Mouse (Mus musculus) liver, postnatal 0 days (tissue): ENCODE data around the gene Cep170b. TPM values are rescaled to one million over a fixed set of nuclear protein-coding genes. Genes with fewer than 3 reads are reported as not detected.
A peak's percentile ranks its signal among the peaks of the same experiment; 100 is the strongest.

Experiments used
- ATAC-seq: fragments of 200-750 bp; cut with Nextera tagmentation; 2 replicates; pipeline ENCODE4 v1.8.0; 2017; ENCODE audit warnings: mild to moderate bottlenecking, moderate library complexity
- DNase-seq: peaks from one replicate; pipeline ENCODE4 v3.0.0-alpha.2; 2016
- H3K27ac ChIP-seq: fragments of 300-500 bp; sonication (generic); 2 replicates; pipeline ENCODE4 v1.5.1; 2014; ENCODE audit warnings: antibody characterized with exemption, moderate library complexity, mild to moderate bottlenecking, low read depth
- H3K27me3 ChIP-seq: fragments of 300-500 bp; sonication (generic); 2 replicates; pipeline ENCODE4 v1.6.1; 2014; ENCODE audit warnings: low read length, control low read depth, mixed read lengths; ENCODE audit not compliant: insufficient read depth
- H3K36me3 ChIP-seq: fragments of 300-500 bp; sonication (generic); replicated peaks from 2 replicates; pipeline ENCODE4 v1.6.1; 2014; ENCODE audit warnings: mild to moderate bottlenecking, control low read depth, low read length, moderate library complexity, mixed read lengths; ENCODE audit not compliant: insufficient read depth
- H3K4me1 ChIP-seq: fragments of 300-500 bp; sonication (generic); 2 replicates; pipeline ENCODE4 v1.6.1; 2014; ENCODE audit warnings: antibody characterized with exemption, mild to moderate bottlenecking, control low read depth; ENCODE audit not compliant: insufficient read depth
- H3K4me2 ChIP-seq: fragments of 300-500 bp; sonication (generic); 2 replicates; pipeline ENCODE4 v1.6.1; 2014; ENCODE audit warnings: low read depth, mild to moderate bottlenecking, low read length, moderate library complexity, mixed read lengths
- H3K4me3 ChIP-seq: fragments of 300-500 bp; sonication (generic); 2 replicates; pipeline ENCODE4 v1.5.1; 2014; ENCODE audit warnings: low read depth, low read length
- H3K9ac ChIP-seq: fragments of 300-500 bp; sonication (generic); replicated peaks from 2 replicates; pipeline ENCODE4 v1.6.1; 2014; ENCODE audit warnings: mild to moderate bottlenecking, moderate library complexity
- H3K9me3 ChIP-seq: fragments of 300-500 bp; sonication (generic); 2 replicates; pipeline ENCODE4 v1.6.1; 2016; ENCODE audit warnings: mild to moderate bottlenecking, control low read depth, low read length, mixed read lengths
- CTCF ChIP-seq: sonication (generic); IDR thresholded peaks from 2 replicates; pipeline ENCODE4 v1.5.1; 2016; ENCODE audit warnings: antibody characterized with exemption, low read depth
- EP300 ChIP-seq: IDR thresholded peaks from 2 replicates; pipeline ENCODE4 v1.6.1; 2016; ENCODE audit warnings: antibody characterized with exemption, low read depth, mild to moderate bottlenecking
- WGBS: fragments of 180-500 bp; shearing (Covaris S2); extraction: QIAGEN DNeasy Blood & Tissue Kit; methylation state at CpG from one replicate; pipeline ENCODE4 v1.1.7; 2014; ENCODE audit not compliant: insufficient replicate concordance; 5-methylcytosine and 5-hydroxymethylcytosine counted together
- polyA plus RNA-seq: library from polyadenylated mRNA; unstranded; fragments of >200 nt; fragmentation: Nextera tagmentation; extraction: Ambion mirVana; gene quantifications from 2 replicates; pipeline ENCODE4 v1.2.1, GENCODE M21; 2015

Cep170b gene
- polyA plus RNA-seq, 1 experiment from 2014 or later = 4.0 TPM

DNA sequence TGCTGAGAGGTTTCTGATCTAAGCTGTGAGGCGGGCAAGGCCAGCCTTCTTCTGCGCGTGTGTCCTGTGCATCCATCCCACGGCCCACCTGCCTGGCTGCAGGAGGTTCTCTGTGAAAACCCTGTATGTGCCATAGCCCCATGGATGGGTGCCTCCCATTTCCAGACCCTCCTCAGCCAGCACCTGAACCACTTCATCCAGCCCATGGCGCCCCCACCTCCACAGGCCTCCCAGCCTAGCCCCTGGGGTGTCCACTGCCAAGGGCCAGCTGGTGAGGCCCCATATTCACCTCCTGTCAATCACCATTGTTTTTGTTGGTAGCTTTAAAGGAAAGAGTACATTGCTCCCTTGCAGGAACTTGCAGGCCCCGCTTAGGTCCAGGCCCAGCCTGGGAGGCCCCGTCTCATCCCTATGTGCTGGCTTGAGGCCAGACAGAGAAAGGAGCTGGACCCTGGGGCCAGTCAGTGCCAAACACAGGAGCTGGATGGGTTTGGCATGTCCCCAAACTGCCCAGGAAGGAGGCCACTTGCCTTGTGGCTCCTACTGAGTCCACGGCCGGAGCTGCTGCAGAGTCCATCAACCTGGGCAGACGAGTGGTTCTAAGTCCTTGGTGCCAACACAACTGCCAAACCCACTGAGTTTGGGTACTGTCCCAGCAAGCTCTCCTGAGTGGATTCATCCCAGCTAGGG, 24.8 kb downstream of the Cep170b start:
- Histone ChIP-seq H3K27ac (no peak overlapping the region), H3K27me3 (no peaks in the 10 kb centered on the region), H3K9ac (no peak overlapping the region), H3K36me3 (no peaks in the 10 kb centered on the region), H3K4me3 (no peak overlapping the region), H3K4me1 (peaks cover 3% of the 10 kb centered on the region; the same call in 1 of the 2 replicates), H3K9me3 (no peaks in the 10 kb centered on the region), H3K4me2 (no peak overlapping the region)
- ATAC-seq (no peak), DNase-seq (no peak)
- TF ChIP-seq CTCF = no peak
- no peak for TF ChIP-seq EP300
- WGBS = 85% methylated on average over 10 of the region's 10 CpGs

DNA sequence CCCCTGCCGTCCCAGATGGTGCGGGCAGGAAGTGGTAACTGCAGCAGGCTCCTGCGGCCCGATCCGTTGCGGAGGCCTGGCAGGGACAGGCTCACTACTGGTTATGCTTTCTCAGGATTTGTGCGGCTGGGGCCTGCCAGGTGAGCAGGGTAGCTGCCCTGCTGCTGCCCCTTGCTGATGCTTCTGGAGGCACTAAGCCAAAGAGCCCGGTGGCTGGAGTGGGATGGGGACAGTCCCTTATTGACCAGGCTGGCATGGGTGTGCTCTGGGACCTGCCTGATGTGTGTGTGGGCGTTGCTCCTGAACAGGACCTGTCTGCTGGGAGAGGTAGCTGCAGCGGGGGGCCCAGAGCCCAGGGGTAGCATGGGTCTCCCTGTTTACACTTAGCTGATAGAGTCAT, 25.5 kb downstream of the Cep170b start:
- Histone ChIP-seq H3K4me2 (no peak overlapping the region), H3K9ac (no peak overlapping the region)
- TF ChIP-seq EP300 (no peak), CTCF (no peak)

DNA sequence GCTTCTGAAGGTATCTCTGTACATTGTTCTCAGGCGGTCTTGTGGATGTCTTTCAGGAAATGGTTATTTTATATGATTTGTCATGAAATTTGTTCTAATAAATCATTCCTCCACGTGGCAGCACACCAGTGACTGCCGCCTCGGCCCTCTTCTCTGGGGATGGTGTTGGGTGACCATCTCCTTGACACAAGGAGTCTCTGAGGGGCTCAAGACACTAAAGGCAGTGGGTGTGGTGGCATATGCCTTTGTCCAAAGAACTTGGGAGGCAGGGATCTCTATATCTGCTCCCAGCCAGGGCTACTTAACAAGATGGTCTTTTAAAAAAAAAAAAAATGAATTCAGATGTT, 26.2 kb downstream of the Cep170b start:
- no peak for ATAC-seq
- no peak for DNase-seq
- WGBS = 73% methylated on average over 4 of the region's 4 CpGs

More for the DNA sequence above, 25.5 kb downstream of the Cep170b start:
- no peak overlapping the region for H3K27ac ChIP-seq
- no peak overlapping the region for H3K4me3 ChIP-seq
- no peaks in the 10 kb centered on the region for H3K27me3 ChIP-seq
- no peak for ATAC-seq
- WGBS = 78% methylated on average over 10 of the region's 10 CpGs
- H3K36me3 ChIP-seq = no peaks in the 10 kb centered on the region
- H3K4me1 ChIP-seq = peaks cover 3% of the 10 kb centered on the region; the same call in 1 of the 2 replicates
- no peak for DNase-seq
- H3K9me3 ChIP-seq = no peaks in the 10 kb centered on the region

DNA sequence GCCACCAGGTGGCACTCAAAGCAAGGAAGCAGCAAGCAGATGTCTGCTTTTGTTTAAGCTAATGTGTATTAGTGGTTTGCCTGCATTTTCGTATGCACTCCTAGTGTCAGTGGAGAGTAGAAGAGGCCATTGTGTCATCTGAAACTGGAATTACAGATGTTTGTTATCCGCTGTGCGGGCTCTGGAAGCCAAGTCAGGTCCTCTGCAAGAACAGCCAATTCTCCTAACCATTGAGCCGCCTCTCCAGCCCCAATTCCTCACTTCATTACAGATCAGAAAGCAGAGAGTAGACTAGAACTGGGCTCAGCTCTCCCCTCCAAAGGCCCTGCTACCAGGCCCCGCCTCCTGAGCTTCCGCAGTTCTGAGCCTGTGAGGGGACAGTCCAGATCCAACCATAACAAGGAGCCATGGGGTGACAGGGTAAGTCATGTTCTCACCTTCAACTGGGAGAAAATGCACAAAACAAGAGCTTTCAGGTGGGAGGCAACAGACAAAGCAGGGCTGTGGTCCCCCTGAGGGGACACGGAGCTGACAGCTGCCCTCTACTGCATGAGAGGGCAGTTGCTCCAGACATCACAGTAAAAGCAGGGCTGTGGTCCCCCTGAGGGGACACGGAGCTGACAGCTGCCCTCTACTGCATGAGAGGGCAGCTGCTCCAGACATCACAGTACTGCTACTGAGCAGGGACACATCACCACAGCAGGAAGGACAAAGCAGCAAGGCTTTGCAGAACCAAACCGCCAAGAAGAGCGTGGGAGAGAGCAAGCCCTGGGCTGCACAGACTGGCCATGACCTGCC, 26.8 kb downstream of the Cep170b start:
- no peak overlapping the region for H3K4me3 ChIP-seq
- no peaks in the 10 kb centered on the region for H3K9me3 ChIP-seq
- no peak overlapping the region for H3K4me2 ChIP-seq
- peaks cover 3% of the 10 kb centered on the region; the same call in 1 of the 2 replicates for H3K4me1 ChIP-seq
- H3K27ac ChIP-seq = no peak overlapping the region
- no peak for DNase-seq
- TF ChIP-seq CTCF (peak; percentile 80), EP300 (no peak)
- no peaks in the 10 kb centered on the region for H3K36me3 ChIP-seq
- WGBS = 29% methylated on average over 10 of the region's 10 CpGs
- no peaks in the 10 kb centered on the region for H3K27me3 ChIP-seq
- peak; percentile 17; the same call in 1 of the 2 replicates for ATAC-seq
- H3K9ac ChIP-seq = no peak overlapping the region

More for the DNA sequence above, 26.2 kb downstream of the Cep170b start:
- no peak overlapping the region for H3K4me2 ChIP-seq
- TF ChIP-seq EP300 = no peak
- TF ChIP-seq CTCF = no peak
- no peaks in the 10 kb centered on the region for H3K9me3 ChIP-seq
- H3K27me3 ChIP-seq = no peaks in the 10 kb centered on the region
- peaks cover 3% of the 10 kb centered on the region; the same call in 1 of the 2 replicates for H3K4me1 ChIP-seq
- H3K36me3 ChIP-seq = no peaks in the 10 kb centered on the region
- H3K9ac ChIP-seq = no peak overlapping the region
- no peak overlapping the region for H3K4me3 ChIP-seq
- H3K27ac ChIP-seq = no peak overlapping the region

DNA sequence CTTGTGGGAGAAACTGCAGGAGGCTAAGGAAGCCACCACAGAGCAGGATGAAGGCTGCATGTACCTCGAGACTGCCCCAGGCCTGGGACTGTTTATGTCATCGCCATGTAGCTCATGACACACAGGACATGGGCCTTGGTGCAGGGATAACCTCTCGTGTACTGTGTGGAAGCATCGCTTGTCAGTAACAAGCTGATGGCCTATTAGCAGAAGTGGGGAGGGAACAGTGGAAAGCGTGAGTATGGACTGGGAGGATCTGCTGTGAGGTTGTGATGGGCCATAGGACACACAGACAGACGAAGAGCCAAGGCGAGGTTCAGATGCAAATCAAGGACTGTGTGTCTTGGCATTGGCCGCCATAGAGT, 27.3 kb downstream of the Cep170b start:
- 70% methylated on average over 8 of the region's 8 CpGs for WGBS
- Histone ChIP-seq H3K4me2 (no peak overlapping the region), H3K9ac (no peak overlapping the region), H3K4me1 (peaks cover 3% of the 10 kb centered on the region; the same call in 1 of the 2 replicates), H3K4me3 (no peak overlapping the region), H3K27me3 (no peaks in the 10 kb centered on the region), H3K9me3 (no peaks in the 10 kb centered on the region), H3K36me3 (no peaks in the 10 kb centered on the region), H3K27ac (no peak overlapping the region)
- TF ChIP-seq CTCF (no peak), EP300 (no peak)
- no peak; the same call in 1 of the 2 replicates for ATAC-seq
- no peak for DNase-seq

DNA sequence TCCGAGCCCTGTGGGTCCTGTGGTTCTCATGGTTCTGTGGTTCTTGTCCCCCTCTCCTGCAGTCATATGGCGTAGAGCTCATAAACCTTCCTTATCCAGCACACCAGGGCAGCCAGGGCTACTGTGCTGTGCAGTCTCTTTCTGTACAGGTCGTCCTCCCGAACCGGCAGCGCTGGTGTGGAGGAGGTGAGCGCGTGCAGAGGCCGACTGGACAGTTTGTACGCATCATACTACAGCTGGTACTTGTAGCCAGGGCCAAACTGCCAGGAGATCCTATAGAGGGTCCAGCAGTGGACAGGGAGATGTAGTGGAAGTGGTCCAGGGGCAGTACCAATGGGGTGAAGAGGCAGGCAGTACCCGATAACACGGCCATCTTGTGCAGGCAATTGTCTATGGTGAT, 30.7 kb downstream of the Cep170b start:
- no peak for TF ChIP-seq CTCF
- no peak for TF ChIP-seq EP300
- Histone ChIP-seq H3K9ac (no peak overlapping the region), H3K27ac (no peak overlapping the region), H3K4me2 (no peak overlapping the region), H3K36me3 (no peaks in the 10 kb centered on the region), H3K4me1 (peaks cover 9% of the 10 kb centered on the region; the same call in 1 of the 2 replicates), H3K4me3 (no peak overlapping the region), H3K9me3 (no peaks in the 10 kb centered on the region), H3K27me3 (no peaks in the 10 kb centered on the region)
- DNase-seq = no peak
- 80% methylated on average over 12 of the region's 12 CpGs for WGBS
- no peak for ATAC-seq
